Mouse (Mus musculus) spleen, adult 12 weeks (tissue): Measurements from ENCODE around the gene Zbtb38.
A peak's percentile ranks its signal among the peaks of the same experiment; 100 is the strongest.

Experiments
- DNase-seq: peaks from one replicate; pipeline ENCODE4 v3.0.0; 2022; ENCODE audit warnings: low spot score

Zbtb38 gene

DNA sequence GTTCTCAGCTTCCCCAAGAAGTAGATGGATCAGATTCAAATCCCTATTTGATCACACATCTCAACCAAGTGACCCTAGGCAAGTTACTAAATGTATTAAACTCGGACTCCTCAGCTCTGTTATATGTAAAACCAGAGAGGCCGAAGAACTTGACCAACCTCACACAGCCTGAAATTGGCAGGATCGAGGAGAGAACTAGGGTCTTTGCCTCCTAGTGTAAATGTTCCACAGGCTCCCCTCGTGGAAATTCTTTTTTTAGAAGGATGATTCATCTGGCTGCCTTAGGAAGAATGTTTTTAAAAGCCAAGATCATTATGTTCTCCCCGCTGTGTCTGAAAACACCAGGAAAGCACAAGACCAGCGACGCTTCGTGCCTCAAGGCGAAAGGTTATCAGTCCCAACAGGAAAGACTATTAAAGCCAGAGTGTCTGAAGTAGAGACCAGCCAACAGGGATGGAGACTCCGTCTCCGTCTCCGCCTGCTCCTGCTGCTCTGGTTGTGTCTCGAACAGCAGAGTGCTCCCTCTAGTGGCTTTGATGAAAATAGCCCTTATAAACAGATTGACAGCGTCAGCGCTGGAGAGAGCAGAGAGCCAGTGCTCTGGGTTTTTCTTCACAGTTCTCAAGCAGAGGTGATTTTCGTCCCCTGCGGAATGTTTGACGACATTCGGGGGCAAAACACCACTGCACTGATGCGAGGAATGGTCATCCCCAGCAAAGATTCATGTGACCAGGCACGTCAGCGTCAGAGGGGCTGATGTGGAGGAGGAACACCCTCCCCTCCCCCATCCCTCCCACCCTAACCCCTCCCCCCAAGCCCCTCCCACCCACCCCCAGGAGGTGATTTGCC is 6.3 kb upstream of the Zbtb38 start:
- DNase-seq = peak; percentile 40

DNA sequence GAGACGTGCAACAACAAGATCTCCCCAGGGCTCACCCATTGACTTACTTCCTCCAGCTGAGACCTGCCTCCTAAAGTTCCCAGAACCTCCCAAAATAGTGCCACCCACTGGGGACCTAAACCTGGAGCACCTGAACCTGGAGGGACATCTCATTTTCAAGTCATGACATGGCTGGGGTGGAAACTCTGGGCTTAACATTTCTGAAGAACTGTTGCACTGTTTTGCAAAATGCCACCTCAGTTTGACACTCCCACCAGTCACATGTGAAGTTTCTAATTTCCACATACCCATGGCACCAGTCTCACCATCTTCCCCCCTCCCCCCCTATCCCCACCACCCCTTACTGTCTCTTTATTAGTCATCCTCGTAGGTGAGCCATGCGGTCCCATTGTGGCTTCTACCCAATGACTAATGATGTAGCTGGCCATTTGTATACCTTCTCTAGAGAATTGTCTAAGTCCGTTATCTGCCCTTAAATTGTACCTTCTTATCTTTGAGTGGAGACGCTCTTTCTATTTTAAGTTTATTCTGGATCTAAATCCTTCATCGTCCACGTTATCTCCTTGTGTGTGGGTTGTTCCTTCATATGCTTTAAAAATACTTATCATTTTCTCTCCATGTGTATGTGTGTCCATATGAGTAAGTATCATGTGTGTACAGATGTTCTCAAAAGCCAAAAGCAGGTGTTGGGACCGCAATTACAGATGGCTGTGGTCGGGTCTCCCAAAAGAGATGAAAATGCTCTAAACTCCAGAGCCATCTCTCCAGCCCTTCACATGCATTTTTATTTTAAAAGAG is 4.2 kb upstream of the Zbtb38 start:
- DNase-seq = no peak

DNA sequence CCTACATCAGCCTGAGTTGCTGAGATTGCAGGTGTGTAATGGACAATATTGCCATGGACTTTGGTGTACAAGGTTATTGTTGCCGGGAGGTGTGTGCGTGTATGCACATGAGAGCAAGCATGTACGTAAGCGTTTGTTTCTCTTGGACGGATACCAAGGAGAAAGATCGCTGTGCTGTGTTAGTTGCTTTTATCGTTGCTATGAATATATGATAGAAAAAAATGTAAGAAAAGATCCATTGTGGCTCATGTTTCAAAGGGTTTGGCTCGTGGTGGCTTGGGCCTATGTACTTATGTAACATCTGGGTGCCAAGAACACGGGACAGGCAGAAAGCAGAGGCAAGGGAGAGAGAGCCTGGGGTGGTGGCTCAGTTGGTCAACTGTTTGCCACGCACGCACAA is 3.1 kb upstream of the Zbtb38 start:
- no peak for DNase-seq

DNA sequence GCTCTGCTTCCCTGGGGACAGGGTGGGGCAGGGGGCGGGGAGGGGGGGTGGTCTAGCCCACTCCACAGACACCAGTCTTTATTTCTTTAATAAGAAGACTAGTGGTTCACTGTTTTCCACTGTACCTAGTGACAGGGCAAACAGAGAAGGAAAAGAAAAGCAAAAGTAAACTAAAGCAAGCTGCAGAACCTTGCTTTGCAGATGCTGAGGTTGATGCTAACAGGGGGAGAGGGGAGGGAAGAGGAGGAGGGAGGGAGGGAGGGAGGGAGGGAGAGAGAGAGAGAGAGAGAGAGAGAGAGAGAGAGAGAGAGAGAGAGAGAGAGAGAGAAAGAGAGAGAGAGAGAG is 2.0 kb upstream of the Zbtb38 start:
- no peak for DNase-seq

DNA sequence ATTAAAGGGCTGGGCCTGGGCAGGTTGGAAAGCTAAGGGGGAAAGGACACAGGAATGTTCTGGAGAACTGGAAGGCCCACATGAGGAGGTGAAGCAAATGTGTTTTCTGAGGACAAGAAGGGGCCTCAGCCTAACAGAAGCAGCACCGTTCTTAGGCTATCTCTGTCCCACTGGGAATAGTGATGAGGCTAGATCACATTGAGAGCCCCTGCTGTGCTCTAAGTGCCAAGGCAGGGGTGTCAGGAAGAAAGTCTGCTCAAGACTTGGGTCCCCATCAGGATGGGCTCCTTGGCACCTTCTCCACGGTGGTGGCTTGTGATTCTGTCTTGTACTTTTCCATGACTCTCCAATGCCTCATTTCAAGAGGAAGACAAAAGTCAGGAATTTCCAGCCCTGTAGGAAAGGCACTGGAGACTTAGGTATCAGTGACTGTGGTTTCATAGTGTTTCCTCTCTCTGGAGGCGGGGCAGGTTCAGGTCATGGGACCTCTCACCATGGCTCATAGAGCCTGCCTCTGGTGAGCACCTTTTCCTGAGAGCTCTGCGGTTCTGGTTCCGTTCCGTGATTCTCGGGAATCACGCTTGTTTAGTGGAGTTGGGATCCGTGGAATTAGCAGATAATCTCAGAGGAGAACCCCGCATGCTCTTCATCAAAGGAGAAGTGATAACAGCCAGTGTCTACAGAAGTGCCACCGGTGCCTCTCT is 1.4 kb upstream of the Zbtb38 start:
- no peak for DNase-seq

DNA sequence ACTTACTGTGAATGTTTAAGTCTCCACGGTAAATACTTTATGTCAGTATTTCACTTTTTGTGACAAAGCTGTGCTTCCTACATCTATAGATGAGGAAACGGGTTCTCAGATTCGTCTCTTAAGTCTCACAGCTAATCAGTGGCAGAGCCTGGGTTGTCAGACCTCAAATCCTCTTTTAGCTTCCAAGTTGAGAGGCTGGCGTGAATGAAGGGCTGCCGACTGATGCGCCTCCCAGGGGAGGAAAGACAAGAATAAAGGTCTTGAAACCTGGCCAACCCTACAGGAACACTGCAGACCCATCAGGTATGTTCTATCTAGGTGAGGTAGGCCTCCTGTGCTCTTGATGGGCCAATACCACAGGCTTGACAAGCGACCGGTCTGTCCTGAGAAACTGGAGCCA is 761 bp upstream of the Zbtb38 start:
- no peak for DNase-seq

DNA sequence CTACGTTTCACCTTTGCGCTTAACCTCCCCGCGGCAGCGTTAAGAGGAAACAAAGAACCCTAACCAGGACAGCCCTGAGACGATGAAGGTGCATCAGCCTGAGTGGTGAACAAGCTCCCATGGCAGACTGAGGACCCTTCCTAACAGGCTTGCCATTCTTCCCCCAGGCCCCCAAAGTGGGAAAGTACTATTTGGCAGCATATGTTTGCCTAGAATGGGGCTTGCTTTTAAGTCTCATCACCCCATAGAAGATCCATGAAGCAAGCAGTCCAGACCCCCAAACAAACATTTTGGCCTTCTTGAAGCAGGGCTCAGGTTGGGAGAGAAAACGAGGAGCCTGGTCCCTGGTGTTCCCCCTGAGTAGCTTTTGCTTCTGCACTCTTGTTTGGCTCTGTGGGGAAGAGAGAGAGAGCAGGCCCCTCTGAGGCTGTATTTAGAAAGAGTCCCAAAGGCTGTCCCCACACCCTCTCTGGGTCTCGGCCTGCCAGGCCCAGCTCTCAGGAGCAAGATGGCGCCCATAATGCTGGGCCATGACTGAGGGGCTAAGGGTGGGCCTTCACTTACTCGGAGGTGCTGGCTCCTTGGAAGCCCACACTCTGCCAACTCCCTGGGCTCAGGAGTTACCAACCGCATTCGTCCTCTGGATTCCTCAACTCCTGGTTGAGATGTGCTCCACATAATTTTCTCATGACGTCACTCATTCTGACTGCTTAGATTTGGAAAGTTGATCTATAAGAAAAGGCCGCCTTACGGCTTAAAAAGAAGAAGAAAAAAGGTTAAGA is 619 bp downstream of the Zbtb38 start:
- no peak for DNase-seq

DNA sequence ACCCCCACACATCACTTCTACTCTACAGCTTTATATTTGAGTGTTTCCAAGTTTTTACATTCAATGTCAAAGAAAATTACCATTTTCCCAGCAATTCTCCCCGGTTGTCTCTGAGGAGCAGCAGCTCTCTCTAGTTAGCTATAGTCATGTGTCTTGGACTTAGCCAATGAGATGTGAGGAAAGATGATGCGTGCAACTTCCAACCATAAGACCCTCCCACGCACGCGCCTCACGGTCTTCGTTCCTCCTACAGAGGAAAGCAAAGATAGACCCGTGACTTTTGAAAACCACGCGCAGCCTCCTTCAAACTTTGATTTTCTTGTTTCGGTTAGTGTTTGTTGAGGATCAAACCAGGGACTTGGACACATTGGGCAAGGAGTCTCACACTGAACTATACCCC is 2.0 kb downstream of the Zbtb38 start:
- no peak for DNase-seq

DNA sequence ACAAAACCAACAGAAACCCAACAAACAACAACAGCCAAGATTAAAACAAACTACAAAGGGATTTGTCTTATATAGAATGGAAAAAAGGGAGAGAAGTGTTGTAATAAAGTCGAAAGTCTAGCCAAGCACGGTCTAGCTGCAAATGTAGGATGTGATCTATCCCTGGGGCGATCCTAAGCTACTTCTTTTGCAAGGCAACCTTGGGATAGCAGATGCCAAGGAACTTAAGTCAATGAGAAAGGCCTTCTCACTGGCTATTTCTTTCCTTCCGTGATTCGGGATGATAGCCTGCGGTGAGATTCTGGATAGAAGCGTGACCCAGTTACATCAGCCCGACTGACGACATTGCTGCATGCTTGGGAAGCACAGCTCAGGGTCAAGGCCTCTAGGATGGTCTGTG is 6.1 kb downstream of the Zbtb38 start:
- DNase-seq = no peak

DNA sequence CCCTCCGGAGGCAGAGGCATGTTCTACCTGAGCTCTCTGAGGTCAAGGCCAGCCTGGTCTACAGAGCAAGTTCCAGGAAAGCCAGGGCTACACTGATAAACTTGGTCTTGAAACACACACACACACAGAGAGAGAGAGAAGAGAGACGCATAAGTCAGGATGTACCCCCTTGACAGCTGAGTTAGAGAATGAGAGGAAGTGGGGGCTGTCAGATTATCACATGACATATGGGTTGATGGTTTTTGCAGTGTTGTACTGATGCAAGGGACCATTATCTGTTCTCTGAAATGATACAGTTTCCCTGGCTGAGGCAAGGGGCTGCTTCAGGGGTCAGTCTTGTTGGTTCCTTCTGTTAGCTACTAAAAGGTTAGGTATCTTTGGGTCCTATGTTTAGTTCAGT is 7.7 kb downstream of the Zbtb38 start:
- DNase-seq = no peak

DNA sequence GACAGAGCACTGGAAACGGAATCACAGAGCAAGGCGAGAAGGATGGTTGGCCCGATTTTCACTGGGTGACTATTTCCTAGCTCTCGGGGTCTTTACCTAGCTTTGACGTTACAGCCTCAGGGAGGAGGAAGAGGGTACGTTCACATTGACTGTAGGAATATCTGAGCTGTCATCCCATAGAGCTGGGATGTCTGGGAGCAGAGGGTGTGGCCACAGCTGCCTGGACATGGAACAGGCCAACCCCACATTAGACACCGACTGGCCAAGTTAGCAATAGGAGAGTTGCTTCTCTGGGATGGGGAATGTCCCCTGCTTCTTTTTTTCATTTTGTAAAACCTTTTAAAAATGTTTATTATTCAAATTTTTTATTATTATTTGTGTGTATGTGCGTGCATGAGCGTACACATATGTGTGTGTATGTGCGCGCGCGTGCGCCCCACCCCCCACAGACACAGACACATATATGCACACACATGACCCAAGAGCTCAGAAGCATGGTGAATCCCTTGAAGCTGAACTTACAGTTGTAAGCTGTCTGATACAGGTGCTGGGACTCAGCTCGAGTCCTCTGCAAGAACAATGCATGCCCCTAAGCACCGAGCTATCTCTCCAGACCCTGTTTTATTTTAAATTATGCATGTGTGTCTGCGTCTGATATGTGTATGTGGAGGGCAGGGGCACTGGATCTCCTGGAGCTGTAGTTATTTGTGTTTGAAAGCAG is 11.1 kb downstream of the Zbtb38 start:
- DNase-seq = no peak

DNA sequence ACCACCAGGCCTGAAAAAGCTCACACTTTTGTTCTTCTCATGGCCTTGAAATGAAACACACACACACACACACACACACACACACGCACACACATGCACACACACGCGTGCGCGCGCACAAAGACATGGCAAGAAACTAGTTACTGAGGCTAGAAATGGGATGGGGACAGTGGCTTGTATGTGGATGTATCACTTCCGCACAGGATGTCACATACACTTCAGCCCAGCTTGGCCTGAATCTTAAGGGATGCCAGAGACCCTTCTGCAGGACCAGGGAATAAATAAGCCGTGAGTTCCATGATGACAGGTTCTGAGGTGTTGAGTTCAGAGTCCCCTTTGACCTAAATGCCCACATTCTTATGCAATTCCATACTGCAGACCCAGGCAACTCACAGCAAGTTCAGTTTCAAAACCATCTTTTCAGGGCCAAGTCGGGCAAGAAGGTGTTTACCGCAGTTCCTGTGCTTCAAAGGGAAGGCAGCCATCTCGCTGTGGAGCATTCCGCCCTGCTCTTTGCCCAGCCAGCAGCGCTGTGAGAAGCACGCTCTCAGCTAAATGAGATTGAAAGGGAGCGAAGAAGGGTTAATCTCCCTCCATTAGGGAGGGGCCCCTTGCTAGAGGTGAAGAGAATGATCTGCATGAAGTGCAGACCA is 11.8 kb downstream of the Zbtb38 start:
- DNase-seq = no peak

DNA sequence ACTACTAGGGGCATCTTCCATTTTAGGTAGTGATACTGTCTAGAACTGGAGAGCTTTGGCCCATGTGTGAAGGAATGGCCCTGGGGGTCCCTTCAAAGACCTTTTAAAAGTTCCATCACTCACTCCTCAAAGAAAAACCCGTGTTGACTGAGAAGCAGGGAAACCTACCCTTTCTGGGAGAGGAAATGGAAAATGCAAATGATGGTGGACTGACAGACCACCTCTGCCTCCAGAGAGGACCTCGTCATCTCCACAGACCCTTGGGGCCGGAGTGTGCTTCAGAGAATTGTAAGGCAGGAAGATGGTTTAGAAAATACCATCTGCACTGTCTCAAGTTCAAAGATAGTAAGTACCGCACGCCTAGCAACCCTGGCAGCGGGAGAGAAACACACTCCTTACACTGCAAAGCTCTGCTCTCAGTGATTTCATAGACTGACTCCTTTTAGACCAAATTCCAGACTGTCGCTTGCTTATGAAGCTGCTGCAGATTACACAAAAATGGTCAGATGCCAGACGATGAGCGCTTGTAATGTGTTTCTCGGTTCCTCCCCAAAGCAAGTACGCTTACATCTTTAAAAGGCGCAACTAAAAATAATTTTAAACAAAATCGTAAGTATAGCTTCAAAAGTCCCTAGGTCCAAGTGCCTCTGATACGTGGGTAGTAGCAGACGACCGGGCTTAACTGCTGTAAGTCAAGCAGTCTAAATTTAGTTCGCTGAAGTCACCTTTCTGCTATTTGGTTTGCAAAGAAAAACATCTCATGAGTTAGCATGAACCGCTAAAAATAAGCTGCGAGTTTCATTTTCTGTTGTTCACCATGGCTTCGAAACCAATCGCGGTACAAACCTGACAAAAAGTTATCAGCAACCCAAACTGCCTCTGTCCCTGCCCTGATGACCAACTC is 12.6 kb downstream of the Zbtb38 start:
- DNase-seq = no peak

DNA sequence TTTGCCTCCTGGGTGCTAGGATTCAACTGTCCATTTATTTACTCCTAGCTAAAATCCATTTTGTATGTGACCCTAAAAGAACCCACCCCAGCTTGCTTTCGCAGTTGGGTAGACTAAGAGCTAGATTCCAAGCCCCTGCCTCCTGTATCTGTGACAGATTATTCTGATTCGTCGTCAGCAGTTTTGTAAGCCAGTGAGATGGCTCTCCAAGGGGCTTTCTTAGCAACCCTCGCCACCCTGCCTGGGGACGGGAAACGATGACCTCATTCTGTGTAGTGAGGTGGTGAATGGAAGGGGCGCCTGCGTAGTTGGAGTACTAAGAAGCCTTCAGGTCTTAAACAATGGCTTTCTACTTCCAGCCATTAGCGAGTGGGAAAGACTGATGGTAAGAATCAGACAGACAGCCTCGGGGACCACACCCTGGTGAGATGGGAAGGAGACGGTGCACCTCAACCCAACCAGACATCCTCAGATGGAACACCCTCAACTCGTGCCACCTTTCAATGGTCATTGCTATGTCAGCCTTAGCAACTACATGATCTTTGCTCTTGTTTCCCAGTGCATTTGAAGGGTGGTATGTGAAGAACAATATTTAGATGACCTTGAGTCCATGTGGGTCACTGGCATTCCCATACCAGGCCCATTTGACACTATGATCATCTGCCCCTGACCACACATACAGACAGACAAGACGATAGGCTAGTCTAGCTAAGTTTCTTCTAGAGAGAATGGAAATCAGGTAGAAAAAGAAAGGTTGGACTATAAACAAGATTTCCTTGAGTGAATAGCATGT is 13.9 kb downstream of the Zbtb38 start:
- DNase-seq = no peak

DNA sequence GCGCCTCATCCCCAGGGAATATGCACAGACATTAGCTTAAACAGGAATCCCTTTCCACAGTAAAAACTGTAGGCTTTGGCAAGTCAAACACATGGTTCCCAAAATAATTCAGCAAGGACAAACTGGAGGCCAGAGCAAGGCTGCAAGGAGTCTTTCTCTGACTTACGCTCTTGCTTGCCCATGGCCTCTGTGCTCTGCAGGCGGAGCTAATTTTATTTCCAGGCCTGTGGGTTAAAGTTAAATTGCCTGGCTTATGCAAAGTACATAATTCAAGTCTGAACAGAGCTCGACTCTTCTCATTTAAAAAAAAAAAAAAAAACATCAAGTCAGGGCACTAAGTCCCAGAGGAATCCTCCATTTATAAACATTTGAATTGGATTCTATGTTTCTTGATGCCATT is 16.7 kb downstream of the Zbtb38 start:
- DNase-seq = no peak

DNA sequence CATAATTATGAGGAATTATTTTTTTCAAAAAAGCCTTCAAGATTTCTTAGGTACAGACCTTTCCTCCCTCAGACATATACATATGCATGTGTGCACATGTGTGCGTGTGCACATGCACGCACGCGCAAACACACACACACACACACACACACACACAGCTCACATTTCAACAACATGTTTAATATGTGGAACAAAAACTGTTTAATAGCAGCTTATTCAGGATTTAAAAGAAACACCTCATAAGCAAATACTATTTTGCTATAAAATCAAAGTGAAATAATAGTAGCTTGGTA is 19.3 kb downstream of the Zbtb38 start:
- no peak for DNase-seq

DNA sequence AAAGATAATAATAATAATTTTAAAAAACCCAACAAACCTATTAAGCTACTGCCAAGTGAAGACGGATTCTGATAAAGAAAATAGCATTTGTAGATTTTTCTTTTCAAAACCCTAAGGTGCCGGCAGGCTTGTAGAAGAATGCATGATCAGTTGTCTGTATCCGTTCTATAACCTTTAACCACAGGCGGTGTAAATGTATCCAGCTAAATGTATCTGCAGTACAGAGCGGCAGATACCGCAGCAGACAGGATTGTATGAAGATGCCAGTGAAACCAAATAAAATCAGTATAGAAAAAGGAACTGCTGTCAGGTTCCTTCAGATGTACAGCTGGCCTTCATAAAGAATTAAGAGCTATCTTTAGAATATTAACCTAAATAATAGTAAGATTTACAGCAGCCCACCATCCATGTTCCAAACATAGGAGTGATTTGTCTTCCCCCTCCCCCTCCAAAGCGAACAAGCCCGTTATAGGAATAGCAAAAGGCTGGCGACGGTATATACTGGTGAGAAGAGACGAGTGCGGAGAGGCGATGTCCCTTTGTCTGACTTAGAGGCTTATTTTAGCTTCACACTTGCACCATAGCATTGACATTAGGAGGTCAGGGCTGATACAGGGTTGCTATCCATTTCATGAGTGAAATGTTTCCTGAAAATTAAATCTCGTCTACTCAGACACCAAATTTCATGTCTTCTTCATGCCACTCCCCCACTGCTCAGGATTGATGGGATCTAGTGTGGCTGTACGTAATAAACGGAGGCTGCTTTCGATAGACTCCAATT is 19.8 kb downstream of the Zbtb38 start:
- no peak for DNase-seq

DNA sequence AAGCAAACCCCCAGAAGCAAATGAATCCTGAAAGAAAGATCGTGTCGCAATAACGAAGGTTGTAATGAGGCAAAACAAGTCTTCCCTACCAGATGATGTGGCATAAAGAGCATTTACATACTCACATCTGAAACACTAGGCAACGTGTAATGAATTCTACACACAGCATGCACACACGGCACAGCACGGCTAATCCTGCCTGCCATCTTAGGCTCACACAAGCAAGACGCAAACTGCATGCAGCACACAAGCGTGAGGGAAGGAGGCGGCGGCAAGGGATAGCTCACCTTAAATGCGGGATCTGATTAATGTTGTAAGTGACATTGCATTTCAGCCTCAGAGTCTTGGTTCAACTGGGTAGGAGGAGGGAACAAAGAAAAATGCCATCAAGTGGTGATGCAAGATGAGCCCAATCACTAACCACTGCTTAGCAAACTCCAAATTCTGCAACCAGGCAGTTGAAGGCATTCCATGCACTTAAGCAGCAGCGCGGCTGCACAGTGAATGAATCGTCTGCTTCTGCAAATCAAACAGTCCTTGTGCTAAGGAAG is 20.6 kb downstream of the Zbtb38 start:
- DNase-seq = no peak
